Mouse (Mus musculus) cerebellum, adult 2 months (tissue): Measurements from ENCODE around the gene Fitm1. TPM values are rescaled to one million over a fixed set of nuclear protein-coding genes. Genes with fewer than 3 reads are reported as not detected.

ENCODE experiments used
- DNase-seq, 2 experiments: peaks; one replicate each; pipeline ENCODE4 v3.0.0; 2021
- H3K27ac ChIP-seq: fragments of 200-500 bp; 2 replicates; pipeline ENCODE4 v1.5.1; 2012; ENCODE audit warnings: low read length, control low read depth, inconsistent platforms; ENCODE audit not compliant: insufficient read depth
- H3K27me3 ChIP-seq: fragments of 200-500 bp; 2 replicates; pipeline ENCODE4 v1.6.1; 2012; ENCODE audit warnings: inconsistent platforms, mild to moderate bottlenecking, low read length, moderate library complexity; ENCODE audit not compliant: control insufficient read depth, insufficient read depth
- H3K4me1 ChIP-seq: fragments of 200-500 bp; 2 replicates; pipeline ENCODE4 v1.6.1; 2011; ENCODE audit warnings: low read length; ENCODE audit not compliant: control insufficient read depth, insufficient read depth
- H3K4me3 ChIP-seq: fragments of 200-500 bp; replicated peaks from 2 replicates; pipeline ENCODE3; 2011; ENCODE audit warnings: mild to moderate bottlenecking, low read depth, low read length, control low read depth; ENCODE audit not compliant: insufficient read depth
- CTCF ChIP-seq: fragments of 200-500 bp; IDR thresholded peaks from 2 replicates; pipeline ENCODE4 v1.5.1; 2011; ENCODE audit warnings: low read depth, mild to moderate bottlenecking, control low read depth, low read length, moderate library complexity, borderline replicate concordance; ENCODE audit not compliant: insufficient read depth
- POLR2A ChIP-seq: fragments of 200-500 bp; IDR thresholded peaks from 2 replicates; pipeline ENCODE4 v1.6.1; 2011; ENCODE audit warnings: low read length, control low read depth, borderline replicate concordance; ENCODE audit not compliant: insufficient read depth
- WGBS: fragments of 180-500 bp; shearing (Covaris S2); methylation state at CpG from one replicate; pipeline ENCODE4 v1.1.7; 2018; 5-methylcytosine and 5-hydroxymethylcytosine counted together
- polyA plus RNA-seq: library from polyadenylated mRNA; depleted of rRNA; stranded (reverse); fragments of >200 nt; gene quantifications from 2 replicates; pipeline ENCODE4 v1.2.3, GENCODE M21; 2012; rRNA removed

The Fitm1 gene
- polyA plus RNA-seq, 1 experiment: not detected

- no peak for DNase-seq
- peaks cover 4% of the 10 kb centered on the region; the same call in 1 of the 2 replicates for H3K4me1 ChIP-seq
- 90% methylated on average over 2 of the region's 2 CpGs for WGBS
- H3K4me3 ChIP-seq: no peak overlapping the region
- no peaks in the 10 kb centered on the region for H3K27me3 ChIP-seq
- H3K27ac ChIP-seq: no peak overlapping the region
- TF ChIP-seq POLR2A (no peak), CTCF (no peak)
Observed at GRCm38 (mm10) chr14:55616844-55617243, 41.4 kb downstream of the Fitm1 start.

DNA sequence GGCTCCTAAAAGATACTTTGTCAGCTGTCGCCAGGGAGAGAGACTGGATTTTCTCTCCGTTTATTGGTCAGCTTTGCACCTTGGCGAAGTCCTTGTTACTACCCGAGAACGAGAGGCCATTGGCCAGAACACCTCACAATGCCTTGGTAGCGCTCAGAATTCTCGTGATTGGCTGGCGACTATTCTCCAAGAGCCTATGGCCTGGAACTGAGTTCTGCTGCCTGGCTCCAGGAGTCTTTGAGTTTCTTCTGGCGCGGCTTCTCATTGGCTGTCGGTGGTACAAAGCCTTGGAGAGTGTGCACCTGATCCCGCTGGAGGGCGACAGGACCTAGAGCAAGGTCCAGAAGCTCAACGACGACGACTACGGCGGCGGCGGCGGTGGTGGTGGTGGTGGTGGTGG lies 42.4 kb downstream of the Fitm1 start, which contains the start of gene Rec8:
Gene Rec8, plus strand, starts transcription at position 216 of the 400 bp plus-strand sequence.
- Histone ChIP-seq H3K4me3 (peak within 1 kb of the TSS; percentile 58), H3K27me3 (no peaks in the 10 kb centered on the region), H3K27ac (peak within 1 kb of the TSS; percentile 61), H3K4me1 (peaks cover 4% of the 10 kb centered on the region; the same call in 1 of the 2 replicates)
- 25% methylated on average over 21 of the region's 21 CpGs for WGBS
- TF ChIP-seq POLR2A (peak; percentile 41; the same call in 1 of the 2 replicates), CTCF (peak; percentile 23; the same call in 1 of the 2 replicates)
- DNase-seq: peak; percentile 68 to 86

- WGBS: 24% methylated on average over 22 of the region's 22 CpGs
- TF ChIP-seq POLR2A (no peak), CTCF (no peak)
- peak; percentile 44 to 53 for DNase-seq
- Histone ChIP-seq H3K27me3 (no peaks in the 10 kb centered on the region), H3K27ac (peak overlapping the region; percentile 53), H3K4me1 (peaks cover 4% of the 10 kb centered on the region; the same call in 1 of the 2 replicates), H3K4me3 (peak overlapping the region; percentile 58)
Observed at GRCm38 (mm10) chr14:55618486-55619195, 43.2 kb downstream of the Fitm1 start.

Other genes with a start within 250 kb of the Fitm1 start
- 18.5 and 18.7 TPM in 2 replicates for gene Dhrs4, start 96.9 kb upstream of the Fitm1 start, polyA plus RNA-seq
- 109 and 119 TPM in 2 replicates for gene Carmil3, start 85.0 kb upstream of the Fitm1 start, polyA plus RNA-seq
- 39.8 and 56.8 TPM in 2 replicates for gene Cpne6, start 65.2 kb upstream of the Fitm1 start, polyA plus RNA-seq
- gene Nrl, start 50.6 kb upstream of the Fitm1 start, polyA plus RNA-seq: 0.33 and 0.56 TPM in 2 replicates
- 44.8 and 49.3 TPM in 2 replicates for gene Pck2, start 35.4 kb upstream of the Fitm1 start, polyA plus RNA-seq
- gene Dcaf11, start 15.6 kb upstream of the Fitm1 start, polyA plus RNA-seq: 115 and 127 TPM in 2 replicates
- 0.97 TPM in 2 replicates for gene A730061H03Rik, start 15.2 kb upstream of the Fitm1 start, polyA plus RNA-seq
- gene Psme1, start 2.5 kb downstream of the Fitm1 start, polyA plus RNA-seq: 38.4 and 40.7 TPM in 2 replicates
- 90.9 and 92.8 TPM in 2 replicates for gene Emc9, start 9.7 kb downstream of the Fitm1 start, polyA plus RNA-seq
- 43.1 and 46.8 TPM in 2 replicates for gene Psme2, start 15.5 kb downstream of the Fitm1 start, polyA plus RNA-seq
- 31.1 and 32.9 TPM in 2 replicates for gene Rnf31, start 16.1 kb downstream of the Fitm1 start, polyA plus RNA-seq
- gene Irf9, start 28.0 kb downstream of the Fitm1 start, polyA plus RNA-seq: 18.4 and 20.3 TPM in 2 replicates
- 71.2 and 79.1 TPM in 2 replicates for gene Rec8, start 42.4 kb downstream of the Fitm1 start, polyA plus RNA-seq
- gene Ipo4, start 60.3 kb downstream of the Fitm1 start, polyA plus RNA-seq: 150 and 151 TPM in 2 replicates
- 4.9 and 5.6 TPM in 2 replicates for gene Gm49378, start 62.3 kb downstream of the Fitm1 start, polyA plus RNA-seq
- gene Tm9sf1, start 68.2 kb downstream of the Fitm1 start, polyA plus RNA-seq: 35.3 and 40.1 TPM in 2 replicates
- 0.40 and 0.61 TPM in 2 replicates for gene Tssk4, start 74.6 kb downstream of the Fitm1 start, polyA plus RNA-seq
- 44.8 and 44.9 TPM in 2 replicates for gene Mdp1, start 84.9 kb downstream of the Fitm1 start, polyA plus RNA-seq
- gene Gmpr2, start 96.3 kb downstream of the Fitm1 start, polyA plus RNA-seq: 29.2 and 29.6 TPM in 2 replicates
- 414 and 434 TPM in 2 replicates for gene Nedd8, start 96.5 kb downstream of the Fitm1 start, polyA plus RNA-seq
- 36.0 and 38.5 TPM in 2 replicates for gene Tinf2, start 106.2 kb downstream of the Fitm1 start, polyA plus RNA-seq
- gene Tgm1, start 138.3 kb downstream of the Fitm1 start, polyA plus RNA-seq: 0.07 and 0.08 TPM in 2 replicates
- gene Rabggta, start 146.6 kb downstream of the Fitm1 start, polyA plus RNA-seq: 64.1 and 66.8 TPM in 2 replicates
- gene Dhrs1, start 170.1 kb downstream of the Fitm1 start, polyA plus RNA-seq: 113 and 122 TPM in 2 replicates
- 10.7 and 10.8 TPM in 2 replicates for gene Nop9, start 170.1 kb downstream of the Fitm1 start, polyA plus RNA-seq
- 10.5 and 15.2 TPM in 2 replicates for gene Cideb, start 182.8 kb downstream of the Fitm1 start, polyA plus RNA-seq
- gene Ltb4r2, start 185.8 kb downstream of the Fitm1 start, polyA plus RNA-seq: 0.07 and 0.08 TPM in 2 replicates
- gene Ltb4r1, start 190.3 kb downstream of the Fitm1 start, polyA plus RNA-seq: 0.33 and 0.36 TPM in 2 replicates
- gene Adcy4, start 208.5 kb downstream of the Fitm1 start, polyA plus RNA-seq: 4.0 and 4.1 TPM in 2 replicates
- 0.39 and 0.60 TPM in 2 replicates for gene Ripk3, start 213.2 kb downstream of the Fitm1 start, polyA plus RNA-seq
- gene Nfatc4, start 247.5 kb downstream of the Fitm1 start, polyA plus RNA-seq: 1.5 and 1.7 TPM in 2 replicates